Mouse (Mus musculus): ENCODE results near the gene Aurka. TPM values are rescaled to one million over a fixed set of nuclear protein-coding genes. Genes with fewer than 3 reads are reported as not detected.

The Aurka gene
- polyA plus RNA-seq, 1 experiment from 2014 or later: 91.0 TPM

DNA sequence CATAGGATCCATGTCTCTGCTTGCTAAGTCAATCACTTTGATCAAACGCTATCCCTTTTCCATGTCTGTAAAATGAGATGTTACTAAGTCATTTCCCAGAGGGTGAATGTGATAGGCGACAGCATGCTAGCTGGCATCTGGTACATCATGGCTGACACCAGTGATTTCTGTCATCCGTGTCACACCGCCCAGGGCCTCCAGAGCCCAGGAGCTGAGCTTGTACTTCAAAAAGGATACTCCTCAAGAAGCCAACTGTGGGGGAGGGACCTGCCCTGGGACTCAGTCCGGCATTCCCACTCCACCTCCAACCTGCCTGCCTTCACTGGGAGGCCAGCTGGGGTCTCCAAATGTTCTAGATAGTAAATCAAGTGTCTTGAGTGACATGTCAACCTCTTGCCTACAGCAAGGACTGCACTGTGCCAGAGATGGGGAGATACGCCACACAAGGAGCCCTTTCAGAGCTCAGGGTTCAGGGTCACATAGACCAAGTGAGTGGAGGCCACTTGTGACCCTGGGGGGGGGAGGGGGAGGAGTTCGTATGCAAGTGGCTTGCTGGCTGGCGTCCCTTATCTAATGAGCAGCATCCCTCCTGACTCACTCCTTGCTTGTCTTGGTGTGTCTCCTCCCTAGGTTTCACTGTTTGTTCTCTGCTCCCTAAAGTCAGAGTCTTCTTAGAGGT is 23.3 kb downstream of the Aurka start:
- peak overlapping the region; percentile 97 for H3K4me2 ChIP-seq
- H3K4me1 ChIP-seq: peaks cover 23% of the 10 kb centered on the region
- peak overlapping the region; percentile 76 for H3K4me3 ChIP-seq (replicated peaks)
- 0 out of 2 replicates have a peak, but pooled peaks cover 5% of the 10 kb centered on the region for H3K9me3 ChIP-seq
- no peak overlapping the region for H3K9ac ChIP-seq
- peak; percentile 47; the same call in 1 of the 2 replicates for ATAC-seq (ENCODE audit: insufficient read depth, low FRiP score, low read depth)
- no peak overlapping the region for H3K27ac ChIP-seq
- 72% methylated on average over 8 of the region's 8 CpGs for WGBS
- no peaks in the 10 kb centered on the region for H3K36me3 ChIP-seq
- no peaks in the 10 kb centered on the region for H3K27me3 ChIP-seq (replicated peaks)

GRCm38 (mm10) chr2:172346034-172346929 is 24.1 kb downstream of the Aurka start:
- Histone ChIP-seq H3K9me3 (0 out of 2 replicates have a peak, but pooled peaks cover 5% of the 10 kb centered on the region), H3K36me3 (no peaks in the 10 kb centered on the region), H3K27ac (no peak overlapping the region), H3K27me3 (replicated peaks) (no peaks in the 10 kb centered on the region), H3K4me2 (peak overlapping the region; percentile 97), H3K4me1 (peaks cover 23% of the 10 kb centered on the region), H3K4me3 (replicated peaks) (peak overlapping the region; percentile 76), H3K9ac (peak overlapping the region; percentile 46)
- WGBS: 12% methylated on average over 31 of the region's 31 CpGs
- no peak for ATAC-seq (ENCODE audit: insufficient read depth, low FRiP score, low read depth)

DNA sequence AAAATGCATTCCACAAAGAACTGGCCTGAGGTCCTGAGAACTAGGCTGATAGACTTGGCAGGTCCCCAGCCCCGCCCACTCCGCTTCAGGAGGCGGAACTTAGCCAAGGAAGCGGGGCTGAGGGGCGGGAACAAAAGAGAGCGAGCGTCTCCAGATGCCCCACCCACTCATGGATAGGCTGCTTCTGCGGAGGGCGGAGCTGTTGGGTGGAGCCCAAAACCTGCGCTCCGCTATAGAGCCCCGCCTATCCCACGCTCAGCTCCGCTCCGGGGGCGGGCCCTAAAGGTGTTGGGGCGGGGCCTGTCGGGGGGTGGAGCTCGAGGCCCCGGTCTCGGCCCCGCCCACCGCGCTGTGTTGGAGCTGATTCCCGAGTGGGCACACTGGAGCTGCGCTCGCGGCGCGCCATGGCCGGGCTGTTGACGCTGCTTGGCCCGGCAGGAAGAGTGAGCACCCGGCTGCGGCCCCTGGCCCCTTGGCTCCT is 25.0 kb downstream of the Aurka start, which contains the start of gene Fam210b:
Gene Fam210b (plus strand): TSS at position 308 of the 481 bp plus-strand sequence.
- Histone ChIP-seq H3K36me3 (no peaks in the 10 kb centered on the region), H3K4me2 (peak within 1 kb of the TSS; percentile 97), H3K4me3 (replicated peaks) (peak within 1 kb of the TSS; percentile 76), H3K9ac (peak within 1 kb of the TSS; percentile 46), H3K27me3 (replicated peaks) (no peaks in the 10 kb centered on the region), H3K27ac (peak within 1 kb of the TSS; percentile 41; the same call in 1 of the 2 replicates), H3K4me1 (peaks cover 23% of the 10 kb centered on the region), H3K9me3 (0 out of 2 replicates have a peak, but pooled peaks cover 5% of the 10 kb centered on the region)
- peak; percentile 92 for ATAC-seq (ENCODE audit: insufficient read depth, low FRiP score, low read depth)
- 1% methylated on average over 34 of the region's 35 CpGs for WGBS

GRCm38 (mm10) chr2:172344669-172345068 is 25.7 kb downstream of the Aurka start:
- no peaks in the 10 kb centered on the region for H3K36me3 ChIP-seq
- no peak for ATAC-seq (ENCODE audit: insufficient read depth, low FRiP score, low read depth)
- no peaks in the 10 kb centered on the region for H3K27me3 ChIP-seq (replicated peaks)
- H3K4me2 ChIP-seq: peak overlapping the region; percentile 97
- 0 out of 2 replicates have a peak, but pooled peaks cover 5% of the 10 kb centered on the region for H3K9me3 ChIP-seq
- peak overlapping the region; percentile 76 for H3K4me3 ChIP-seq (replicated peaks)
- no peak overlapping the region for H3K9ac ChIP-seq
- WGBS: 32% methylated on average over 5 of the region's 5 CpGs
- 0 out of 2 replicates have a peak overlapping the region, but pooled peaks have one; percentile 41 for H3K27ac ChIP-seq
- peaks cover 23% of the 10 kb centered on the region for H3K4me1 ChIP-seq

GRCm38 (mm10) chr2:172343751-172344150 is 26.6 kb downstream of the Aurka start:
- Histone ChIP-seq H3K36me3 (no peaks in the 10 kb centered on the region), H3K27me3 (replicated peaks) (no peaks in the 10 kb centered on the region), H3K4me2 (no peak overlapping the region), H3K27ac (no peak overlapping the region), H3K9me3 (0 out of 2 replicates have a peak, but pooled peaks cover 5% of the 10 kb centered on the region), H3K4me1 (peaks cover 16% of the 10 kb centered on the region), H3K9ac (no peak overlapping the region), H3K4me3 (replicated peaks) (no peak overlapping the region)
- 94% methylated on average over 7 of the region's 7 CpGs for WGBS
- no peak for ATAC-seq (ENCODE audit: insufficient read depth, low FRiP score, low read depth)

GRCm38 (mm10) chr2:172341606-172342005 is 28.7 kb downstream of the Aurka start:
- WGBS: 59% methylated on average over 5 of the region's 5 CpGs
- H3K9ac ChIP-seq: no peak overlapping the region
- H3K4me2 ChIP-seq: no peak overlapping the region
- no peak overlapping the region for H3K27ac ChIP-seq
- H3K36me3 ChIP-seq: no peaks in the 10 kb centered on the region
- 0 out of 2 replicates have a peak, but pooled peaks cover 2% of the 10 kb centered on the region for H3K4me1 ChIP-seq
- H3K27me3 ChIP-seq (replicated peaks): no peaks in the 10 kb centered on the region
- no peak for ATAC-seq (ENCODE audit: insufficient read depth, low FRiP score, low read depth)
- H3K4me3 ChIP-seq (replicated peaks): no peak overlapping the region
- 0 out of 2 replicates have a peak, but pooled peaks cover 5% of the 10 kb centered on the region for H3K9me3 ChIP-seq

DNA sequence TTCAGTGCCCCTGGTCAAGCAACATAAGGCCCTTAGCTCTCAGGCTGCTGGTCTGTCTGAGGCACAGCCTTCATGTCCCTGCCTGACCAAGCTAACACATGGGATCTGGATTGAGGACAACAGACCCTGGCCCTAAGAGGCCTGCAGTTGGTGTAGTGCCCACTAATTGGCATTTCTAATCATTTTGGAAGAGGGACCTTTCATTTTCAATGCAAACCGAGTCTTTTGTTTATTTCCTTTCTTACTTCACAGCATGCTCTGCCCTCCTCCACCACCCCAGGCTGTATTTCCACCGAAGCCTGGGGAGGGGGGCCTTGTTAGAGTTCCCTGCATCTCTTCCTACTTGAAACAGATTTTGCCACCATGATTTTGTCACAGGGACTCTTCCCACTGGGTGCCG is 29.4 kb downstream of the Aurka start:
- 0 out of 2 replicates have a peak, but pooled peaks cover 5% of the 10 kb centered on the region for H3K9me3 ChIP-seq
- WGBS: 62% methylated on average over 3 of the region's 3 CpGs
- H3K27ac ChIP-seq: no peak overlapping the region
- no peaks in the 10 kb centered on the region for H3K36me3 ChIP-seq
- no peak overlapping the region for H3K4me3 ChIP-seq (replicated peaks)
- no peak overlapping the region for H3K9ac ChIP-seq
- no peak for ATAC-seq (ENCODE audit: insufficient read depth, low FRiP score, low read depth)
- no peaks in the 10 kb centered on the region for H3K4me1 ChIP-seq
- H3K27me3 ChIP-seq (replicated peaks): no peaks in the 10 kb centered on the region
- no peak overlapping the region for H3K4me2 ChIP-seq

DNA sequence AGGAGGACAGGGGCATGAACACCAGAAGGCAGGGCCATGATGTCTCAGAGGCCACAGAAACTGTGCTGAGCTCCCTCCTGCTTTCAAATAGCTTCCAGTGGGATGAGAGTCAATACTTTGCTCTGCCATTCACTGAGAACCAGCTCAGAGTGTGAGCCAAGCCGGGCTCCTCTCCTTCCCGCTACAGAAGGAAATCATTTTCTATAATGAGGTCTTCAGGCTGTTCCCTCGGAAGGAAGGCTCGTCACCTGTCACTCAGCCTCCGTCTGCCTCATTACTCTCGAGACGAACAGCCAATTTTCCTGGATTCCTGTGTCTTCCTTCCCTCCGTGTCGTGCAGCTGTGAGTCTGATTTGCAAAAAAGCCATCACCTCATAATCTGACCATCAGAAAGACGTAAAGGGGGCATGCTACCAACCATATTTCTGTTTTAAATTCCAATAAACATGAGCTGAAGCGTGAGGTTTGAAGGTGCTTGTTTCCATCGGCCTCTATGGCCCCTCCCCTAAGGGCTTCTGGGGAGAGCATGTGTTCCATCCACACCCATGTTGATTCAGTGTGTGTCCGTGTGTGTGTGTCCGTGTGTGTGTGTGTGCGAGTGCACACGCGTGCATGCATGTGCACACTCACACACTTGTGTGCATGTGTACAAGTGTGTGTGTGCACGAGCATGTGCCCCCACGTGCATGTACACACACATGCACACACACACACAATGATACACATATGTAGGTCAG is 32.0 kb downstream of the Aurka start:
- no peak overlapping the region for H3K27ac ChIP-seq
- no peak overlapping the region for H3K4me2 ChIP-seq
- H3K4me1 ChIP-seq: no peaks in the 10 kb centered on the region
- H3K9me3 ChIP-seq: 0 out of 2 replicates have a peak, but pooled peaks cover 4% of the 10 kb centered on the region
- 82% methylated on average over 19 of the region's 19 CpGs for WGBS
- no peaks in the 10 kb centered on the region for H3K36me3 ChIP-seq
- H3K9ac ChIP-seq: no peak overlapping the region
- no peak for ATAC-seq (ENCODE audit: insufficient read depth, low FRiP score, low read depth)
- H3K4me3 ChIP-seq (replicated peaks): no peak overlapping the region
- no peaks in the 10 kb centered on the region for H3K27me3 ChIP-seq (replicated peaks)

DNA sequence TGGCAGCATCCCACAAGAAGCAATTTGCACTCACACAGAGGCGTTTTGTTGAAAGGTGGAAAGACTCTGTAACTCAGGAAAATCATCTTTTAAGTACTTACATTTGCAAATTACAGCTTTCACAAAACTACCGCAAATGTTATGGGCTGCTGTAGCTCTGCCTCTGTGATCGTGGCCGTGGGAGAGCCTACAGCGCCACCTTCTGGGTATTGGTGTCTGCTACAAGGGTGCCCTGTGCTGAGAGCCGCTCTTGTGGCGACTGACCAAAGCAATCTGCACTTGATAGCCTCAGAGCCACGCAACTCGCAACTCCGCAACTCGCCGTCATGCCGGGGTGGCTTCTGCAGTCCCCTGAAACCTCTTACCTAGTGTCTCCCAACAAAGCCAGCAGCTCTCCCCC is 41.2 kb downstream of the Aurka start:
- 6% methylated on average over 13 of the region's 13 CpGs for WGBS
- ATAC-seq (ENCODE audit: insufficient read depth, low FRiP score, low read depth): no peak
- no peaks in the 10 kb centered on the region for H3K27me3 ChIP-seq (replicated peaks)

DNA sequence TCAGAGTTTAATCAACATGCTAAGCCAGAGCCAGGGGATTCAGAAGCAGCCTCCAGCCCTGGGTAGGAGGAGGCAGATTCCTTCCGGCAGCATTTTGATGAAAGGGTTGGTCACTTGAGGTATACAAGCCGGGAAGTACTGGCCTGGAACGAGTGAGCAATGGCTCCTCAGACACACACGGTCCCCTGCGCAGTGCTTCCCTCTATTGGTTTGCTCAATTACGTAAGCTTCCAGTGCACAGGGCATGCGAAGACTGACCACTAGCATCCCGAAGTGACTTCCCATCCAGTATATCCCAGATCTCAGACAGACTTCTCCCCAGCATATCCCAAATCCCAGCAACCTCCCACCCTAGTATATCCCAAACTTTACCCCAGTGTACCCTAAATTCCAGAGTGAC is 42.1 kb downstream of the Aurka start:
- no peak overlapping the region for H3K4me3 ChIP-seq (replicated peaks)
- H3K27me3 ChIP-seq (replicated peaks): no peaks in the 10 kb centered on the region
- WGBS: 52% methylated on average over 8 of the region's 8 CpGs
- no peak for ATAC-seq (ENCODE audit: insufficient read depth, low FRiP score, low read depth)
- no peak overlapping the region for H3K27ac ChIP-seq
- no peak overlapping the region for H3K4me2 ChIP-seq
- no peaks in the 10 kb centered on the region for H3K9me3 ChIP-seq
- H3K36me3 ChIP-seq: no peaks in the 10 kb centered on the region
- no peaks in the 10 kb centered on the region for H3K4me1 ChIP-seq
- no peak overlapping the region for H3K9ac ChIP-seq

More for the DNA sequence above, 41.2 kb downstream of the Aurka start:
- no peaks in the 10 kb centered on the region for H3K36me3 ChIP-seq
- H3K4me2 ChIP-seq: no peak overlapping the region
- H3K4me1 ChIP-seq: no peaks in the 10 kb centered on the region
- H3K27ac ChIP-seq: no peak overlapping the region
- no peak overlapping the region for H3K4me3 ChIP-seq (replicated peaks)
- no peak overlapping the region for H3K9ac ChIP-seq
- no peaks in the 10 kb centered on the region for H3K9me3 ChIP-seq

- no peak for ATAC-seq (ENCODE audit: insufficient read depth, low FRiP score, low read depth)
- WGBS: 14% methylated on average over 9 of the region's 9 CpGs
Observed at GRCm38 (mm10) chr2:172320878-172321277, 49.5 kb downstream of the Aurka start.

More at GRCm38 (mm10) chr2:172320878-172321277, 49.5 kb downstream of the Aurka start:
- Histone ChIP-seq H3K9ac (no peak overlapping the region), H3K36me3 (no peaks in the 10 kb centered on the region), H3K4me2 (no peak overlapping the region), H3K4me3 (replicated peaks) (no peak overlapping the region), H3K27me3 (replicated peaks) (no peaks in the 10 kb centered on the region), H3K27ac (no peak overlapping the region), H3K9me3 (no peaks in the 10 kb centered on the region), H3K4me1 (no peaks in the 10 kb centered on the region)

Measured in stomach, embryonic 15.5 days (tissue).